Mouse (Mus musculus): Measurements from ENCODE around the gene Grasp. TPM values are rescaled to one million over a fixed set of nuclear protein-coding genes. Genes with fewer than 3 reads are reported as not detected.

The Grasp gene
- 1 to 10 TPM; 8.3 to 9.4 TPM for total RNA-seq (2021)
- long read RNA-seq, experiment 1, transcript Grasp-201 (8 exons, 2,033 nt) = major isoform, 13 of 20 reads
- long read RNA-seq, experiment 1, partial matches to known transcripts = 3 of 20 reads
- long read RNA-seq, experiment 1, other reads (novel, unspliced or antisense) = 4 of 20 reads
- long read RNA-seq, experiment 2, transcript Grasp-201 (8 exons, 2,033 nt) = major isoform, 15 of 21 reads
- long read RNA-seq, experiment 2, partial matches to known transcripts = 1 of 21 reads
- long read RNA-seq, experiment 2, other reads (novel, unspliced or antisense) = 5 of 21 reads

- intact Hi-C loops (cut with DNase I; ENCODE audit: low total_unique reads) = loop anchor here (5.0 kb wide), 1 partner anchor 63 kb away; no protein-coding TSS in a partner anchor
- peak; percentile 92 for DNase-seq
Measured at GRCm38 (mm10) chr15:101224006-101224906, at the start of gene Grasp. TSS of gene Grasp (plus strand) at chr15:101224188.

- intact Hi-C loops (cut with DNase I; ENCODE audit: low total_unique reads) = no loop called here
- DNase-seq = peak; percentile 18
Measured at GRCm38 (mm10) chr15:101174294-101175130, 49.5 kb upstream of the Grasp start.

GRCm38 (mm10) chr15:101175131-101175460, 48.9 kb upstream of the Grasp start:
- intact Hi-C loops (cut with DNase I; ENCODE audit: low total_unique reads) = no loop called here
- DNase-seq = no peak

GRCm38 (mm10) chr15:101175613-101176283, 48.2 kb upstream of the Grasp start:
- intact Hi-C loops (cut with DNase I; ENCODE audit: low total_unique reads) = no loop called here
- no peak for DNase-seq

- intact Hi-C loops (cut with DNase I; ENCODE audit: low total_unique reads) = no loop called here
- no peak for DNase-seq
Measured at GRCm38 (mm10) chr15:101176284-101176680, 47.7 kb upstream of the Grasp start.

- no peak for DNase-seq
- intact Hi-C loops (cut with DNase I; ENCODE audit: low total_unique reads) = no loop called here
Measured at GRCm38 (mm10) chr15:101176795-101177691, 46.9 kb upstream of the Grasp start.

GRCm38 (mm10) chr15:101180363-101181105, 43.5 kb upstream of the Grasp start:
- no peak for DNase-seq
- intact Hi-C loops (cut with DNase I; ENCODE audit: low total_unique reads) = no loop called here

GRCm38 (mm10) chr15:101181106-101181466, 42.9 kb upstream of the Grasp start:
- no peak for DNase-seq
- intact Hi-C loops (cut with DNase I; ENCODE audit: low total_unique reads) = no loop called here

GRCm38 (mm10) chr15:101181500-101181899, 42.5 kb upstream of the Grasp start:
- DNase-seq = no peak
- intact Hi-C loops (cut with DNase I; ENCODE audit: low total_unique reads) = no loop called here

- DNase-seq = no peak
- intact Hi-C loops (cut with DNase I; ENCODE audit: low total_unique reads) = no loop called here
Measured at GRCm38 (mm10) chr15:101182676-101183075, 41.3 kb upstream of the Grasp start.

- no peak for DNase-seq
- intact Hi-C loops (cut with DNase I; ENCODE audit: low total_unique reads) = no loop called here
Measured at GRCm38 (mm10) chr15:101184300-101184699, 39.7 kb upstream of the Grasp start.

GRCm38 (mm10) chr15:101185549-101185948, 38.4 kb upstream of the Grasp start:
- intact Hi-C loops (cut with DNase I; ENCODE audit: low total_unique reads) = no loop called here
- DNase-seq = no peak

GRCm38 (mm10) chr15:101187907-101188306, 36.1 kb upstream of the Grasp start:
- intact Hi-C loops (cut with DNase I; ENCODE audit: low total_unique reads) = no loop called here
- no peak for DNase-seq

- intact Hi-C loops (cut with DNase I; ENCODE audit: low total_unique reads) = no loop called here
- DNase-seq = no peak
Measured at GRCm38 (mm10) chr15:101189981-101190761, 33.8 kb upstream of the Grasp start.

- no peak for DNase-seq
- intact Hi-C loops (cut with DNase I; ENCODE audit: low total_unique reads) = no loop called here
Measured at GRCm38 (mm10) chr15:101190762-101191150, 33.2 kb upstream of the Grasp start.

- DNase-seq = peak; percentile 54
- intact Hi-C loops (cut with DNase I; ENCODE audit: low total_unique reads) = no loop called here
Measured at GRCm38 (mm10) chr15:101191459-101192259, 32.3 kb upstream of the Grasp start.

Measured in gastrocnemius, postnatal 14 days (tissue).